Mouse (Mus musculus): ENCODE measurements around the gene Efna5. TPM values are rescaled to one million over a fixed set of nuclear protein-coding genes. Genes with fewer than 3 reads are reported as not detected.

The Efna5 gene
- total and polyA plus RNA-seq, 2 experiments, result 0.94 to 2.1 TPM

- Histone ChIP-seq H3K27me3 (ENCODE audit: control insufficient read depth, insufficient read depth, low read length) (no peaks in the 10 kb centered on the region), H3K36me3 (ENCODE audit: control insufficient read depth, insufficient read depth, low read length) (no peaks in the 10 kb centered on the region; the same call in 1 of the 2 replicates), H3K4me1 (ENCODE audit: control insufficient read depth, insufficient read depth, low read length) (no peaks in the 10 kb centered on the region), H3K4me3 (ENCODE audit: insufficient read depth, low read depth, low read length) (no peak overlapping the region), H3K27ac (replicated peaks; ENCODE audit: insufficient read depth, low read depth, low read length) (no peak overlapping the region), H3K9ac (ENCODE audit: low read depth, low read length) (no peak overlapping the region), H3K79me2 (ENCODE audit: control insufficient read depth, insufficient read depth, low read length) (no peaks in the 10 kb centered on the region)
- WGBS, result 75% methylated on average over 9 of the region's 9 CpGs
- TF ChIP-seq CTCF (IDR thresholded peaks at IDR 0.05; ENCODE audit: low read depth, low read length) (no peak), POLR2A (IDR thresholded peaks at IDR 0.05; ENCODE audit: extremely low read depth, insufficient read depth, low read length) (no peak)
- no peak for DNase-seq (ENCODE audit: extremely low read depth, low read depth, low spot score)
Measured at GRCm38 (mm10) chr17:62700791-62701602, 180.1 kb downstream of the Efna5 start.

DNA sequence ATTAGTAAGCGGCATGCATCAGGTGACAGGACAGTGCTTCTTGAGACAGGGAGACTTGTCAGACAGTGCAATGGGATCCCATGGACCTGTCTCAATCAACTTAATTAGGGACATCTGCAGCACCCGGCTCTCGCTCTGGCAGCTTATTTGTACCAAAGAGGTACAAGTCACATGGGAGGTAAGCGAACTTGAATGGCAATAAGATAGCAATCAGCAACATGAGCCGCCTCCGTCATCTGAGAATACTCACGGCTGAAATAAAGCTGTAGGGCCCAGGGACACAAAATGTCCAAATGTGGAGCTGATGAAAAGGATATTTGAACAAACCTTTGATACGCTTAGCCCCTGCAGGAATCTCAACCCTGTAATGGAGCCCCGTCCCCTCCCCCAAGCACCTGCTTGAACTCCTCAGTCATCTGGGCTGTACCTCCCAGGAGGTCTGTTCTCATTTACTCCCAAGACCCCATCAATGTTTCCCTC, 186.1 kb downstream of the Efna5 start:
- H3K36me3 ChIP-seq (ENCODE audit: control insufficient read depth, insufficient read depth, low read length), result no peaks in the 10 kb centered on the region; the same call in 1 of the 2 replicates
- no peaks in the 10 kb centered on the region for H3K79me2 ChIP-seq (ENCODE audit: control insufficient read depth, insufficient read depth, low read length)
- DNase-seq (ENCODE audit: extremely low read depth, low read depth, low spot score), result no peak
- H3K27me3 ChIP-seq (ENCODE audit: control insufficient read depth, insufficient read depth, low read length), result no peaks in the 10 kb centered on the region
- TF ChIP-seq POLR2A (IDR thresholded peaks at IDR 0.05; ENCODE audit: extremely low read depth, insufficient read depth, low read length), result no peak
- no peak for TF ChIP-seq CTCF (IDR thresholded peaks at IDR 0.05; ENCODE audit: low read depth, low read length)
- no peak overlapping the region for H3K9ac ChIP-seq (ENCODE audit: low read depth, low read length)
- 95% methylated on average over 9 of the region's 9 CpGs for WGBS
- H3K27ac ChIP-seq (replicated peaks; ENCODE audit: insufficient read depth, low read depth, low read length), result no peak overlapping the region
- no peak overlapping the region for H3K4me3 ChIP-seq (ENCODE audit: insufficient read depth, low read depth, low read length)
- no peaks in the 10 kb centered on the region for H3K4me1 ChIP-seq (ENCODE audit: control insufficient read depth, insufficient read depth, low read length)

DNA sequence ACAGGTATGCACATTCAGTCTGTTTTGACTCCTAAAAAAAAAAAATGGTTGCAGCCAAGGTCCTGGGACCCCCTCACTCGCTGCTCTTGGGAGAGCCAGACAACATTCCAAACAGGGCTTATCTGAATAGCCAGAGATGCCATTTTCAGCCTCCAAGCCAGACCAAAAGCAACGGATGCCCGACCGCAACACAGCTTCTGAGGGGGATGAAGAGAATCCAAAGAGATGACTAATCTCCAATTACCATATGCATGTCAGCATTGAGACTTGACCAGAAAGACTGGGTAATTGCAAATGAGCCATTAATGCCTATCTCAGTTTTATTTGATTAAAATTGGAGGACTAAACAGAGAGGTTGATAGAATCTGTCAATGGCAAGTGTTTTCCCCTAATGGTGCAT, 188.9 kb downstream of the Efna5 start:
- Histone ChIP-seq H3K4me1 (ENCODE audit: control insufficient read depth, insufficient read depth, low read length) (peaks cover under 1% of the 10 kb centered on the region; the same call in 1 of the 2 replicates), H3K27ac (replicated peaks; ENCODE audit: insufficient read depth, low read depth, low read length) (no peak overlapping the region), H3K27me3 (ENCODE audit: control insufficient read depth, insufficient read depth, low read length) (no peaks in the 10 kb centered on the region), H3K4me3 (ENCODE audit: insufficient read depth, low read depth, low read length) (no peak overlapping the region), H3K79me2 (ENCODE audit: control insufficient read depth, insufficient read depth, low read length) (no peaks in the 10 kb centered on the region), H3K36me3 (ENCODE audit: control insufficient read depth, insufficient read depth, low read length) (no peaks in the 10 kb centered on the region), H3K9ac (ENCODE audit: low read depth, low read length) (no peak overlapping the region)
- DNase-seq (ENCODE audit: extremely low read depth, low read depth, low spot score), result no peak
- 72% methylated on average over 4 of the region's 4 CpGs for WGBS
- TF ChIP-seq POLR2A (IDR thresholded peaks at IDR 0.05; ENCODE audit: extremely low read depth, insufficient read depth, low read length) (no peak), CTCF (IDR thresholded peaks at IDR 0.05; ENCODE audit: low read depth, low read length) (no peak)

DNA sequence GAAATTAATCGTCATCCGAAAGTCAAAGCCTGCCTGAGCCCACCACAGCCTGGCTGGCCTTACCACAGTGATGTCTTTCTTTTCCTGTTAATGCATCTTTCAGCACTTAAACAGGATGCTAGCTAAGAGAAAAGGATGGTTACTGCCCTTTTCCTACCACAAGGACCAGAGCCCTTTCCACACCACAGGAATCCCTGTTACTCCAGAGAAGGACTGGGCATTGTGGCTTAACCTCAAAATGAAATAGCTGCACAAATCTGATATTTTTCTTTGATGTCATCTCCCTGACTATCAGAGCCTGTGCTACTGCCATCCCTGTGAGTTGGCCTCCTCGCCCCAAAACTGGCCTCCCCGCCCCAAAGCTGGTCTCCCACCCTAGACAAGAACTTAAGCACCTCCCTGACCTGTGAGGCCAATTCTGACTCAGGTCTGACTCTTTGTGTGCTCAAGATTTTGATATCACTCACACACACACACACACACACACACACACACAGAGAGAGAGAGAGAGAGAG, 189.9 kb downstream of the Efna5 start:
- 93% methylated on average over 4 of the region's 4 CpGs for WGBS
- no peak overlapping the region for H3K9ac ChIP-seq (ENCODE audit: low read depth, low read length)
- no peaks in the 10 kb centered on the region for H3K27me3 ChIP-seq (ENCODE audit: control insufficient read depth, insufficient read depth, low read length)
- no peaks in the 10 kb centered on the region for H3K79me2 ChIP-seq (ENCODE audit: control insufficient read depth, insufficient read depth, low read length)
- H3K36me3 ChIP-seq (ENCODE audit: control insufficient read depth, insufficient read depth, low read length), result no peaks in the 10 kb centered on the region
- H3K27ac ChIP-seq (replicated peaks; ENCODE audit: insufficient read depth, low read depth, low read length), result no peak overlapping the region
- no peak overlapping the region for H3K4me3 ChIP-seq (ENCODE audit: insufficient read depth, low read depth, low read length)
- H3K4me1 ChIP-seq (ENCODE audit: control insufficient read depth, insufficient read depth, low read length), result peaks cover 5% of the 10 kb centered on the region; the same call in 1 of the 2 replicates
- no peak for DNase-seq (ENCODE audit: extremely low read depth, low read depth, low spot score)
- TF ChIP-seq CTCF (IDR thresholded peaks at IDR 0.05; ENCODE audit: low read depth, low read length) (no peak), POLR2A (IDR thresholded peaks at IDR 0.05; ENCODE audit: extremely low read depth, insufficient read depth, low read length) (no peak)

GRCm38 (mm10) chr17:62690256-62690655, 190.9 kb downstream of the Efna5 start:
- H3K4me3 ChIP-seq (ENCODE audit: insufficient read depth, low read depth, low read length), result no peak overlapping the region
- 71% methylated on average over 8 of the region's 8 CpGs for WGBS
- H3K27ac ChIP-seq (replicated peaks; ENCODE audit: insufficient read depth, low read depth, low read length), result no peak overlapping the region
- H3K4me1 ChIP-seq (ENCODE audit: control insufficient read depth, insufficient read depth, low read length), result peaks cover 5% of the 10 kb centered on the region; the same call in 1 of the 2 replicates
- H3K79me2 ChIP-seq (ENCODE audit: control insufficient read depth, insufficient read depth, low read length), result no peaks in the 10 kb centered on the region
- DNase-seq (ENCODE audit: extremely low read depth, low read depth, low spot score), result peak; percentile 12
- no peaks in the 10 kb centered on the region for H3K27me3 ChIP-seq (ENCODE audit: control insufficient read depth, insufficient read depth, low read length)
- no peak for TF ChIP-seq CTCF (IDR thresholded peaks at IDR 0.05; ENCODE audit: low read depth, low read length)
- H3K36me3 ChIP-seq (ENCODE audit: control insufficient read depth, insufficient read depth, low read length), result no peaks in the 10 kb centered on the region
- no peak overlapping the region for H3K9ac ChIP-seq (ENCODE audit: low read depth, low read length)

DNA sequence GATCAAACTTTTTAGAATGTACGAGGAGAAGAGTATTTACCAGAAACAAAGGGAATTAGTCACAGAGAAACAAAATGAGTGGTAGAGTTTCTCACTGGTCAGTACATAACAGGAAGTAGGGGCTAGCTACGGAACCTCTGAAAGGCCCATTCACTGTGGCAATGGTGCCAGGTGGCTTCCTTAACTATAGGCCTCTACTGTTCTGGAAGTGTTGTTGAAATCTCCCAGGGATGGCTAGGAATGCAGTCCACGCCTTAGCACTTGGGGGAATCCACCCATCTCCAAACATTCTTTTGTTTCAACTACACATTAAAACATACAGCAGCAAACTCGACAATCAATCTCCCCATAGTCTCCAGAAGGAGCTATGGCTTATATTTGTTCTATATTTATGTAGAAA, 191.5 kb downstream of the Efna5 start:
- Histone ChIP-seq H3K27ac (replicated peaks; ENCODE audit: insufficient read depth, low read depth, low read length) (no peak overlapping the region), H3K79me2 (ENCODE audit: control insufficient read depth, insufficient read depth, low read length) (no peaks in the 10 kb centered on the region), H3K36me3 (ENCODE audit: control insufficient read depth, insufficient read depth, low read length) (no peaks in the 10 kb centered on the region), H3K27me3 (ENCODE audit: control insufficient read depth, insufficient read depth, low read length) (no peaks in the 10 kb centered on the region), H3K4me3 (ENCODE audit: insufficient read depth, low read depth, low read length) (no peak overlapping the region), H3K9ac (ENCODE audit: low read depth, low read length) (no peak overlapping the region), H3K4me1 (ENCODE audit: control insufficient read depth, insufficient read depth, low read length) (peaks cover 5% of the 10 kb centered on the region; the same call in 1 of the 2 replicates)
- no peak for DNase-seq (ENCODE audit: extremely low read depth, low read depth, low spot score)
- 94% methylated on average over 4 of the region's 4 CpGs for WGBS
- TF ChIP-seq CTCF (IDR thresholded peaks at IDR 0.05; ENCODE audit: low read depth, low read length) (no peak), POLR2A (IDR thresholded peaks at IDR 0.05; ENCODE audit: extremely low read depth, insufficient read depth, low read length) (no peak)
